ENCODE assay signal across 10 mouse cellular contexts in the genomic region with DNA sequence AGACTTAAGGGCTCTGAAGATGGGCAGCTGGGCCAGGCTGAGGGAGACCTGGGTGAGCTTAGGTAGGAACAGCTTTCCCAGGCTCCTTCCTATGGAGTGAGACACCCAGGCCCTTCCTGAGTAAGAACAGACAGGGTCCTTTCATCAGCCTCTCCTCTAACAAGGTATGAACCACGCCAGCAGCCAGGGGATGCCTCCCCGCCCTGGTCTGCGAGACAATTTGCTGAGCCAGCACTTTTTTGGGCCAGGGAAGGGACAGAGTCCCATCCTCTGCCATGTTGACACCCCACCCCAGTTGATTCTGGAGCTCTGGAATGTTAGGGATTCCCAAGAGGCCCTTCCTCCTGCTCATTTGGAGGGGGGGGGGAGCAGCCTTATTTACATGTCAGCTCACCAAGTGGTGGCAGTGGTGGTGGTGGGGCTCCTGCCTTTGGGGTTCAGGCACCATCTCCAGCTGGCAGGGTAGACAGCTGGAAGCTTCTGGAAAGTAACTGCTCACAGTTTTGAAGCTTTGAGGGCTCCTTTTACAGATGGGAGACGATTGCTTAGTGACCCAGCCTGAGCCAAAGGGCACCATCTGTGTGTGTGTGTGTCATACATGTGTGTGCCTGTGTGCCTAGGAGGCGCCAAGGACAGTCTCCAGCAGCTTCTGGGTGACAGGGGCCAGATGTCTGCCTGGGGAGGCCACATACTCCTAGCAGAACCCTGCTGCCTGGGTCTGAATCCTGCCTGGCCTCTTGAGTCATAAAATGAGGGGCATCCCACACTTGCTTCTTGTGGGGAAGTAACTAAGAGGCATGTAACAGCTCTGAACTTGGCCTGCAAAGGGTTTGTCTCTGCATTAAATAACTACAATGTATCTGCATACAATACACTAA. TPM values are rescaled to one million over a fixed set of nuclear protein-coding genes. Genes with fewer than 3 reads are reported as not detected.
A peak's percentile ranks its signal among the peaks of the same experiment; 100 is the strongest.
DNase-seq lines count a peak whose midpoint lies in the region; ATAC-seq lines count a peak whose summit lies in the region.
"Had no signal": no experiment of that assay in that cellular context is flagged by ENCODE, and none has a peak within 500 bp of the region (broad histone marks: within the 10 kb centered on the region; RNA-seq: fewer than 3 reads in every experiment).

No protein-coding gene starts in this region.

- no peaks in the 10 kb centered on the region for H3K9me3 ChIP-seq in heart, embryonic 12.5 days (replicated peaks)
- no peaks in the 10 kb centered on the region for H3K9me3 ChIP-seq in embryonic facial prominence, embryonic 14.5 days (ENCODE audit: control insufficient read depth, low read length)
- H3K9me3 ChIP-seq in midbrain, embryonic 12.5 days = no peaks in the 10 kb centered on the region

- H3K9ac ChIP-seq in heart, embryonic 12.5 days = no peak overlapping the region
- H3K9ac ChIP-seq in embryonic facial prominence, embryonic 14.5 days (ENCODE audit: low read depth, low read length) = no peak overlapping the region
- H3K9ac ChIP-seq in midbrain, embryonic 12.5 days (replicated peaks) = 0 out of 2 replicates have a peak overlapping the region, but pooled peaks have one; percentile 28

- 47% methylated on average over 5 of the region's 5 CpGs for WGBS in heart, embryonic 12.5 days
- WGBS in embryonic facial prominence, embryonic 14.5 days = 30% methylated on average over 5 of the region's 5 CpGs
- 50% methylated on average over 5 of the region's 5 CpGs for WGBS in midbrain, embryonic 12.5 days

- no peaks in the 10 kb centered on the region for H3K36me3 ChIP-seq in heart, embryonic 12.5 days
- H3K36me3 ChIP-seq in embryonic facial prominence, embryonic 14.5 days (ENCODE audit: control insufficient read depth, insufficient read depth, low read length) = no peaks in the 10 kb centered on the region
- H3K36me3 ChIP-seq in midbrain, embryonic 12.5 days = no peaks in the 10 kb centered on the region

- no peak overlapping the region for H3K27ac ChIP-seq in heart, embryonic 12.5 days (ENCODE audit: poor library complexity, severe bottlenecking)
- peak overlapping the region; percentile 46 for H3K27ac ChIP-seq in embryonic facial prominence, embryonic 14.5 days (replicated peaks; ENCODE audit: low read depth, low read length)
- peak overlapping the region; percentile 76 for H3K27ac ChIP-seq in midbrain, embryonic 12.5 days (replicated peaks)

- H3K4me3 ChIP-seq in heart, embryonic 12.5 days = no peak overlapping the region
- peak overlapping the region; percentile 68 for H3K4me3 ChIP-seq in embryonic facial prominence, embryonic 14.5 days (ENCODE audit: low read depth, low read length)
- H3K4me3 ChIP-seq in midbrain, embryonic 12.5 days = no peak overlapping the region; the same call in 1 of the 2 replicates

- no peak for DNase-seq in heart, adult 8-10 months (ENCODE audit: low spot score)
- peak; percentile 39 for DNase-seq in A20 (ENCODE audit: low read depth, low spot score)
- DNase-seq in embryonic facial prominence, embryonic 14.5 days (ENCODE audit: low spot score) = peak; percentile 36
- DNase-seq in spleen, postnatal 10 days (ENCODE audit: low spot score in 2 of 2) = no peak
- no peak for DNase-seq in natural killer cell, adult 2 months (ENCODE audit: low spot score in 2 of 2)
- no peak for DNase-seq in heart, adult 18-20 months
- DNase-seq: embryo, embryonic 11 days had no signal

- peak overlapping the region; percentile 99; the same call in 1 of the 2 replicates for H3K4me2 ChIP-seq in heart, embryonic 12.5 days
- H3K4me2 ChIP-seq in embryonic facial prominence, embryonic 14.5 days (ENCODE audit: low read depth, low read length) = peak overlapping the region; percentile 98
- H3K4me2 ChIP-seq in midbrain, embryonic 12.5 days (replicated peaks) = peak overlapping the region; percentile 94; the same call in 1 of the 2 replicates

- no peak for ATAC-seq in heart, embryonic 12.5 days (ENCODE audit: insufficient number of reproducible peaks, low FRiP score)
- ATAC-seq in embryonic facial prominence, embryonic 14.5 days (ENCODE audit: low read depth) = no peak
- ATAC-seq in midbrain, embryonic 12.5 days (ENCODE audit: low FRiP score, low read depth) = no peak

- peaks cover 17% of the 10 kb centered on the region for H3K27me3 ChIP-seq in heart, embryonic 12.5 days (replicated peaks)
- H3K27me3 ChIP-seq in embryonic facial prominence, embryonic 14.5 days (replicated peaks; ENCODE audit: control insufficient read depth, insufficient read depth, low read length) = no peaks in the 10 kb centered on the region; the same call in 1 of the 2 replicates
- peaks cover 43% of the 10 kb centered on the region for H3K27me3 ChIP-seq in midbrain, embryonic 12.5 days

- peaks cover 68% of the 10 kb centered on the region for H3K4me1 ChIP-seq in heart, embryonic 12.5 days (replicated peaks)
- peaks cover 56% of the 10 kb centered on the region for H3K4me1 ChIP-seq in embryonic facial prominence, embryonic 14.5 days (ENCODE audit: control insufficient read depth, insufficient read depth, low read length)
- H3K4me1 ChIP-seq in midbrain, embryonic 12.5 days = peaks cover 79% of the 10 kb centered on the region

RNA-seq across cellular contexts. Expression of gene Gse1, which starts 1.3 kb away (rescaled TPM):
- 14.0 and 15.3 TPM in 2 replicates for polyA plus RNA-seq in heart, embryonic 12.5 days (2016; fragmentation: Nextera tagmentation; extraction: Ambion mirVana)
- total RNA-seq in heart, adult 8-10 months (2022) = 10 to 100 TPM; 18.9 to 29.1 (median 23.3) TPM
- polyA plus RNA-seq in embryonic facial prominence, embryonic 14.5 days (2014; fragmentation: Nextera tagmentation; extraction: Ambion mirVana) = 8.7 and 11.3 TPM in 2 replicates
- 26.5 and 28.8 TPM in 2 replicates for polyA plus RNA-seq in midbrain, embryonic 12.5 days (2016; fragmentation: Nextera tagmentation; extraction: Ambion mirVana)
- 10 to 100 TPM; 15.5 to 16.0 TPM for total RNA-seq in heart, adult 18-20 months (2021)

RNA-seq across cellular contexts. Expression of gene Fam92b, which starts 49.7 kb away (rescaled TPM):
- not detected in 2 replicates for polyA plus RNA-seq in heart, embryonic 12.5 days (2016; fragmentation: Nextera tagmentation; extraction: Ambion mirVana)
- total RNA-seq in heart, adult 8-10 months (2022) = not detected
- 2.4 and 3.5 TPM in 2 replicates for polyA plus RNA-seq in embryonic facial prominence, embryonic 14.5 days (2014; fragmentation: Nextera tagmentation; extraction: Ambion mirVana)
- polyA plus RNA-seq in midbrain, embryonic 12.5 days (2016; fragmentation: Nextera tagmentation; extraction: Ambion mirVana) = 1.3 and 2.3 TPM in 2 replicates
- under 1 TPM in 1 of 2 experiments, not detected in 1; 0.31 TPM for total RNA-seq in heart, adult 18-20 months (2021)
- polyA plus RNA-seq: heart, embryonic 11.5 days had no signal

Comparison
In these comparisons a context has a peak if more than half of its experiments do, and no peak if none do; other contexts are left out.
1. DNase-seq: peak in A20 (single experiment) and embryonic facial prominence, embryonic 14.5 days (single experiment); none in heart, adult 8-10 months (single experiment), spleen, postnatal 10 days (0 of 2), natural killer cell, adult 2 months (0 of 2) and heart, adult 18-20 months (0 of 2).
2. Peak in every context shown above with its lines, with median percentiles within 50 percentile points of each other: H3K4me2 ChIP-seq.